Mouse (Mus musculus) megakaryocyte, embryonic 14.5 days (primary cell): Measurements from ENCODE around the gene Fbxo47.

ENCODE experiments used
- FLI1 ChIP-seq: IDR thresholded peaks from 2 replicates; pipeline ENCODE4 v1.6.1; 2012; ENCODE audit warnings: low read length, inconsistent platforms, mixed read lengths
- GATA1 ChIP-seq: IDR thresholded peaks from 3 replicates; pipeline ENCODE4 v1.6.1; 2012; ENCODE audit warnings: mixed read lengths, low read length, inconsistent platforms, borderline replicate concordance

GRCm38 (mm10) chr11:97837641-97838149 lies 46.3 kb downstream of the Fbxo47 start:
- TF ChIP-seq GATA1: no peak
- no peak for TF ChIP-seq FLI1
